Mouse (Mus musculus) intestine, embryonic 14.5 days (tissue): Measurements from ENCODE around the gene Ppp2r1a. TPM values are rescaled to one million over a fixed set of nuclear protein-coding genes. Genes with fewer than 3 reads are reported as not detected.
A peak's percentile ranks its signal among the peaks of the same experiment; 100 is the strongest.

ENCODE experiments used
- ATAC-seq: fragments of 200-750 bp; cut with Nextera tagmentation; replicated peaks from 2 replicates; pipeline ENCODE4 v1.8.0; 2017; ENCODE audit warnings: low read depth, moderate number of reproducible peaks, moderate TSS enrichment, moderate library complexity; ENCODE audit not compliant: low FRiP score, low TSS enrichment
- DNase-seq: peaks from one replicate; pipeline ENCODE4 v3.0.0-alpha.2; 2018; ENCODE audit warnings: low spot score
- H3K27ac ChIP-seq: fragments of 300-500 bp; sonication (generic); 2 replicates; pipeline ENCODE4 v1.5.1; 2014; ENCODE audit warnings: low read depth, mild to moderate bottlenecking, control low read depth
- H3K27me3 ChIP-seq: fragments of 300-500 bp; sonication (generic); replicated peaks from 2 replicates; pipeline ENCODE4 v1.6.1; 2014; ENCODE audit warnings: low read length, control low read depth; ENCODE audit not compliant: control insufficient read depth, insufficient read depth
- H3K36me3 ChIP-seq: fragments of 300-500 bp; sonication (generic); 2 replicates; pipeline ENCODE4 v1.6.1; 2014; ENCODE audit warnings: low read length, control low read depth; ENCODE audit not compliant: control insufficient read depth, insufficient read depth
- H3K4me1 ChIP-seq: fragments of 300-500 bp; sonication (generic); replicated peaks from 2 replicates; pipeline ENCODE4 v1.6.1; 2014; ENCODE audit warnings: low read length, control low read depth, mixed read lengths; ENCODE audit not compliant: control insufficient read depth, insufficient read depth
- H3K4me2 ChIP-seq: fragments of 300-500 bp; sonication (generic); 2 replicates; pipeline ENCODE4 v1.6.1; 2014; ENCODE audit warnings: low read length
- H3K4me3 ChIP-seq: fragments of 300-500 bp; sonication (generic); 2 replicates; pipeline ENCODE4 v1.5.1; 2014; ENCODE audit warnings: low read depth, low read length, control low read depth, mixed read lengths
- H3K9ac ChIP-seq: fragments of 300-500 bp; sonication (generic); 2 replicates; pipeline ENCODE4 v1.6.1; 2014; ENCODE audit warnings: mild to moderate bottlenecking, low read length
- H3K9me3 ChIP-seq: fragments of 300-500 bp; sonication (generic); 2 replicates; pipeline ENCODE4 v1.6.1; 2016; ENCODE audit warnings: low read length, control low read depth; ENCODE audit not compliant: control insufficient read depth
- WGBS: fragments of 180-500 bp; shearing (Covaris S2); extraction: QIAGEN DNeasy Blood & Tissue Kit; methylation state at CpG from one replicate; pipeline ENCODE4 v1.1.7; 2014; 5-methylcytosine and 5-hydroxymethylcytosine counted together
- polyA plus RNA-seq: library from polyadenylated mRNA; unstranded; fragments of >200 nt; fragmentation: Nextera tagmentation; extraction: Ambion mirVana; gene quantifications from 2 replicates; pipeline ENCODE4 v1.2.1, GENCODE M21; 2014

The Ppp2r1a gene
- polyA plus RNA-seq: 415 and 446 TPM in 2 replicates

DNA sequence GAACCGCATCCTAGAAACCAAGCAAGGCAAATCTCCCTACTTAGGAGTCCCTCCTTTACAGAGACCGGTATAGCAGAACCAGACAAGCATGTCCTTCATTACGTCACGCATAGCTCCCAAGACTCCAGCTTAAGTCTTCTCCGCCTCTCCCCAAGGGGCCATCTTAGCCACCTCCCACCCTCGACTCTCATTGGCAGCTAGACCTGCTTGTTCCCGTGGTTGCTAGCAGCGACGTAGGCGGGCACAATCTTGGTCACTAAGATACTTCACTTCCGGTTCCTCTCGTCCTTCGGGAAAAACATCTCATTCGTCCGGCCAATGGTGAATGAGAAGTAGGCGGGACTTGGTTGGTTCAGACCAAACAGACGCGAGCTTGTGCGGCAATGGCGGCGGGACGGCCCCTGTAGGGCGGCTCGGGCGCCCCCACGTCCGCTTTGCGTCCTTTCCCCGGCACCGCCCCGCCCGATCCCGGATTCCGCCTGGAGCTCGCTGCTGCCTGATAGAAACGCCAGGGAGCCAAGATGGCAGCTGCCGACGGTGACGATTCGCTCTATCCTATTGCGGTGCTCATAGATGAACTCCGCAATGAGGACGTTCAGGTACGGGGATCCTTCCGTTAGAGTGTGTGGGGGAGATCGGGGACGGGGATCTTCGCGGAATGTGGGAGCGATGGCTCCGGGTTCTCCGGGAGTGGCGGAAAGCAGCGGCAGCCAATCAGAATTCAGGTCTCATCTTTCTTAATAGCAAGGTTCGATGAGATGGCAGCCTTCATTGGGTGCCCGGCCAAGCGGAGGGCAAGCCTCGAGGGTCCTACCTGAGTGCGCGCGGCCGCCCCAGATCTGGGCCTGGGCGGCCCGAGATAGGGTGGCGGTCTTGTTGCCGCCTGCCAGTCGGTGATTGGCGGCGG, at the start of gene Ppp2r1a:
Ppp2r1a (plus strand) TSS at position 327 of the 907 bp plus-strand sequence.
- Histone ChIP-seq H3K4me3 (peak within 1 kb of the TSS; percentile 78), H3K36me3 (no peaks in the 10 kb centered on the region), H3K4me2 (peak within 1 kb of the TSS; percentile 66), H3K4me1 (no peaks in the 10 kb centered on the region; the same call in 1 of the 2 replicates), H3K27me3 (no peaks in the 10 kb centered on the region), H3K9me3 (no peaks in the 10 kb centered on the region), H3K9ac (peak within 1 kb of the TSS; percentile 93), H3K27ac (peak within 1 kb of the TSS; percentile 98)
- peak; percentile 99 for ATAC-seq
- under 1% methylated on average over 69 of the region's 69 CpGs for WGBS
- peak; percentile 99 for DNase-seq

DNA sequence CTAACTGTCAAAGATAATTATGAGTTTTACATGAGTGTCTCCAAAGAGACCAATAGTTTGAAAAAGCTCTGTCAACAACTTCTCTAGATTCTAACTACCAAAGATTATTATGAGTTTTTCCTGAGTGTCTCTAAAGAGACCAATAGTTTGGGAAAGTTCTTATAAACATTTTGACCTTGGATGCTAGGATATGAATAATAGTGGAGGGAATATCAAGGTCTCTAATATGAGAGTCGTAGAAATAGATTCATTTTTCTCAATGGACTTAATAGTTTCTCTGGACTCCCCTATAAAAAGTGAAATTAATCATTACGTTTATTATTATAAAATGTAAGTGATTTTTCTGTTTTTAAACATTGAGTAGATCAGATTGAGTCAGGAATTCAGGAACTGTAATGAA, 40.1 kb upstream of the Ppp2r1a start, which contains the start of gene Vmn1r231:
Vmn1r231 (minus strand) TSS at position 101 of the 400 bp plus-strand sequence.
- H3K27ac ChIP-seq: no peak within 1 kb of the TSS
- H3K9ac ChIP-seq: no peak within 1 kb of the TSS
- no peaks in the 10 kb centered on the region for H3K9me3 ChIP-seq
- ATAC-seq (no peak), DNase-seq (no peak)
- H3K27me3 ChIP-seq: no peaks in the 10 kb centered on the region
- no peaks in the 10 kb centered on the region for H3K36me3 ChIP-seq
- H3K4me3 ChIP-seq: no peak within 1 kb of the TSS
- H3K4me2 ChIP-seq: no peak within 1 kb of the TSS
- WGBS: 65% methylated on average over 2 of the region's 2 CpGs
- H3K4me1 ChIP-seq: no peaks in the 10 kb centered on the region

GRCm38 (mm10) chr17:20919614-20920013, 25.5 kb upstream of the Ppp2r1a start, which contains the start of gene Vmn1r232:
Gene Vmn1r232 (minus strand): TSS chr17:20919714.
- Histone ChIP-seq H3K9ac (no peak within 1 kb of the TSS), H3K4me2 (no peak within 1 kb of the TSS), H3K4me3 (no peak within 1 kb of the TSS), H3K4me1 (no peaks in the 10 kb centered on the region), H3K9me3 (no peaks in the 10 kb centered on the region), H3K27me3 (no peaks in the 10 kb centered on the region), H3K36me3 (no peaks in the 10 kb centered on the region), H3K27ac (no peak within 1 kb of the TSS)
- ATAC-seq: no peak
- 50% methylated on average over 1 of the region's 1 CpGs for WGBS
- no peak for DNase-seq

DNA sequence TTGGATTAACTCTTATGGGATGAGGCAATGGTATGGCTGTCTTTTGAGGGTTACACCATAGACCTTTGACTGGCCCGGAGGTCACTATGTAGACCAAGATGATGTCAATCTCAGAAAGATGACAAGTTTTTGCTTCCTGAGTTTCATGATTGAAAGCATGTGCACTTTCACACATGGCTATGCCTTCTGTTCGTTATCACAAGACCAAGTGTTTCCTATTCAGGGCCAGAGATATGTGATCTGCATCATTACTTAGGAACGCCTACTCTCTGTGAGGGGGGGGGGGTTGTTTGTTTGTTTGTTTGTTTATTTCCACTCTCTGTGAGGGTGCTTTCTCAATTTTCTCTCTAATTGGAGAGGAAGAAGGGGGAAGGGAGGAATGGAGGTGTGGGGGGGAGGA, 885 bp upstream of the Ppp2r1a start:
- H3K4me3 ChIP-seq: peak overlapping the region; percentile 78
- H3K27ac ChIP-seq: peak overlapping the region; percentile 98
- ATAC-seq (no peak), DNase-seq (no peak)
- H3K36me3 ChIP-seq: no peaks in the 10 kb centered on the region
- WGBS: 57% methylated on average over 3 of the region's 3 CpGs
- peak overlapping the region; percentile 64 for H3K4me2 ChIP-seq
- H3K9ac ChIP-seq: peak overlapping the region; percentile 75
- no peaks in the 10 kb centered on the region for H3K9me3 ChIP-seq
- no peaks in the 10 kb centered on the region for H3K27me3 ChIP-seq
- H3K4me1 ChIP-seq: no peaks in the 10 kb centered on the region; the same call in 1 of the 2 replicates

GRCm38 (mm10) chr17:20946026-20946565, 985 bp downstream of the Ppp2r1a start:
- no peaks in the 10 kb centered on the region; the same call in 1 of the 2 replicates for H3K4me1 ChIP-seq
- H3K9ac ChIP-seq: peak overlapping the region; percentile 93
- H3K36me3 ChIP-seq: peaks cover 1% of the 10 kb centered on the region; the same call in 1 of the 2 replicates
- WGBS: under 1% methylated on average over 13 of the region's 13 CpGs
- ATAC-seq (no peak), DNase-seq (peak; percentile 68)
- H3K27ac ChIP-seq: peak overlapping the region; percentile 98
- H3K9me3 ChIP-seq: no peaks in the 10 kb centered on the region
- H3K27me3 ChIP-seq: no peaks in the 10 kb centered on the region
- H3K4me2 ChIP-seq: peak overlapping the region; percentile 66
- peak overlapping the region; percentile 78 for H3K4me3 ChIP-seq

DNA sequence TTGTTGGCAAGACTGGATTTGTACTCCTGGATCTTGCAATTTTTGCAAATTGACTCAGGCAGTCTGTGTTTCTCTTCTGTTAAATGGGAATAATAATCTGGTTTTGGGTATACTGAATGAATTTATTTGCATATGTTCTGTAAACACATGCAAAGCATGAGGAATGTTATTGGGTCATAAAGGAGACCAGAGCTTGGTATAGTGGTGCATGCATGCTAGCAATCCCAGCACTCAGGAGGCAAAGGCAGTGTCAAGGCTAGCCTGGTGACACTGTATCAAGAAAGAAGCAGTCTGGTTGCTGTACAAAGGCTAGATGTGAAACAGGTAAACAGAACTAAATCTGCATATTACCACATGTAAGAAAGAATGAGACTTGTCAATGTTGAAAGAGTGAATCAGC, 1.5 kb downstream of the Ppp2r1a start:
- DNase-seq: no peak
- H3K9me3 ChIP-seq: no peaks in the 10 kb centered on the region
- H3K4me3 ChIP-seq: peak overlapping the region; percentile 78
- H3K4me2 ChIP-seq: peak overlapping the region; percentile 66
- H3K27ac ChIP-seq: no peak overlapping the region
- H3K27me3 ChIP-seq: no peaks in the 10 kb centered on the region
- H3K9ac ChIP-seq: peak overlapping the region; percentile 93
- peaks cover 6% of the 10 kb centered on the region for H3K36me3 ChIP-seq
- ATAC-seq: no peak
- H3K4me1 ChIP-seq: no peaks in the 10 kb centered on the region; the same call in 1 of the 2 replicates

- H3K27ac ChIP-seq: no peak overlapping the region
- ATAC-seq: no peak
- DNase-seq: no peak
- H3K4me3 ChIP-seq: no peak overlapping the region
- peaks cover 100% of the 10 kb centered on the region for H3K36me3 ChIP-seq
- H3K9me3 ChIP-seq: no peaks in the 10 kb centered on the region
- no peaks in the 10 kb centered on the region for H3K4me1 ChIP-seq
- H3K9ac ChIP-seq: no peak overlapping the region
- WGBS: 91% methylated on average over 5 of the region's 5 CpGs
- no peaks in the 10 kb centered on the region for H3K27me3 ChIP-seq
- no peak overlapping the region for H3K4me2 ChIP-seq
These were observed 15.3 kb downstream of the Ppp2r1a start for GRCm38 (mm10) chr17:20960386-20960785.

DNA sequence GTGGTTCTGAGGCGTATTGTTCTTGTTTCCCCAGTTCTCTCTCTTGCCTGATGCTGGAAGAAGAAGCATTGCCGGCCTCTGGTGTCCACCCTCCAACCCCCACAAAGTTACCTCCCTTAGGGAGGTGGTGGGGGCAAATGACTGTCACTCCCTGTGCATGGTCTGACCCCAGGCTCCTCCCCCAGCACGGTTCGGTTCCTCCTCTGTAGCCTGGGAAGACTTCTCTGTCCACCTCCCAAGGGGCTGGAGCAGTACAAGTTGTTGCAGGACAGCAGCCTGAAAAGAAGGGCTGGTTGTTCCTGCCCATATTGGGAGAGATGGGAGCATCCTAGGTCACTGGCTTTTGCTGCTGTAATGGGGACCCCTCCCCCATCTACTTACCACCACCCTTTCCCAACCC, 20.3 kb downstream of the Ppp2r1a start:
- peaks cover 95% of the 10 kb centered on the region for H3K36me3 ChIP-seq
- no peak overlapping the region for H3K4me3 ChIP-seq
- H3K4me2 ChIP-seq: no peak overlapping the region
- 92% methylated on average over 4 of the region's 4 CpGs for WGBS
- ATAC-seq: no peak
- no peak overlapping the region for H3K27ac ChIP-seq
- no peak for DNase-seq
- H3K9ac ChIP-seq: no peak overlapping the region
- no peaks in the 10 kb centered on the region for H3K27me3 ChIP-seq
- H3K9me3 ChIP-seq: no peaks in the 10 kb centered on the region
- no peaks in the 10 kb centered on the region for H3K4me1 ChIP-seq
